Mouse (Mus musculus): ENCODE data around the gene Aldh3b1. TPM values are rescaled to one million over a fixed set of nuclear protein-coding genes. Genes with fewer than 3 reads are reported as not detected.

The Aldh3b1 gene
- polyA plus RNA-seq, 1 experiment = 7.0 TPM

- Histone ChIP-seq H3K4me3 (replicated peaks; ENCODE audit: insufficient read depth, low read depth, low read length) (no peak overlapping the region), H3K27ac (ENCODE audit: insufficient read depth, low read length) (0 out of 2 replicates have a peak overlapping the region, but pooled peaks have one; percentile 15), H3K4me1 (ENCODE audit: control insufficient read depth, insufficient read depth, low read length) (peaks cover 29% of the 10 kb centered on the region), H3K27me3 (ENCODE audit: control insufficient read depth, insufficient read depth, low read length) (no peaks in the 10 kb centered on the region)
- 11% methylated on average over 3 of the region's 3 CpGs for WGBS
- no peak for TF ChIP-seq POLR2A (IDR thresholded peaks at IDR 0.05; ENCODE audit: borderline replicate concordance, insufficient read depth, low read length)
- peak; percentile 7; the same call in 1 of the 2 replicates for TF ChIP-seq CTCF (IDR thresholded peaks at IDR 0.05; ENCODE audit: borderline replicate concordance, insufficient read depth, low read depth, low read length)
- peak; percentile 53 to 60 for DNase-seq
These were observed 3.3 kb downstream of the Aldh3b1 start for GRCm38 (mm10) chr19:3926279-3926678.

GRCm38 (mm10) chr19:3925859-3926258 lies 3.7 kb downstream of the Aldh3b1 start:
- DNase-seq = no peak
- Histone ChIP-seq H3K4me1 (ENCODE audit: control insufficient read depth, insufficient read depth, low read length) (peaks cover 29% of the 10 kb centered on the region), H3K4me3 (replicated peaks; ENCODE audit: insufficient read depth, low read depth, low read length) (no peak overlapping the region), H3K27me3 (ENCODE audit: control insufficient read depth, insufficient read depth, low read length) (no peaks in the 10 kb centered on the region), H3K27ac (ENCODE audit: insufficient read depth, low read length) (no peak overlapping the region)
- no peak for TF ChIP-seq CTCF (IDR thresholded peaks at IDR 0.05; ENCODE audit: borderline replicate concordance, insufficient read depth, low read depth, low read length)
- TF ChIP-seq POLR2A (IDR thresholded peaks at IDR 0.05; ENCODE audit: borderline replicate concordance, insufficient read depth, low read length) = no peak
- WGBS = 86% methylated on average over 6 of the region's 6 CpGs

- Histone ChIP-seq H3K27ac (ENCODE audit: insufficient read depth, low read length) (no peak overlapping the region), H3K27me3 (ENCODE audit: control insufficient read depth, insufficient read depth, low read length) (no peaks in the 10 kb centered on the region), H3K4me1 (ENCODE audit: control insufficient read depth, insufficient read depth, low read length) (peaks cover 20% of the 10 kb centered on the region), H3K4me3 (replicated peaks; ENCODE audit: insufficient read depth, low read depth, low read length) (no peak overlapping the region)
- no peak for TF ChIP-seq CTCF (IDR thresholded peaks at IDR 0.05; ENCODE audit: borderline replicate concordance, insufficient read depth, low read depth, low read length)
- no peak for TF ChIP-seq POLR2A (IDR thresholded peaks at IDR 0.05; ENCODE audit: borderline replicate concordance, insufficient read depth, low read length)
- 95% methylated on average over 7 of the region's 7 CpGs for WGBS
- no peak for DNase-seq
These were observed 4.7 kb downstream of the Aldh3b1 start for GRCm38 (mm10) chr19:3924868-3925267.

- no peak overlapping the region for H3K4me3 ChIP-seq (replicated peaks; ENCODE audit: insufficient read depth, low read depth, low read length)
- H3K27ac ChIP-seq (ENCODE audit: insufficient read depth, low read length) = no peak overlapping the region
- 70% methylated on average over 8 of the region's 8 CpGs for WGBS
- no peak for TF ChIP-seq CTCF (IDR thresholded peaks at IDR 0.05; ENCODE audit: borderline replicate concordance, insufficient read depth, low read depth, low read length)
- TF ChIP-seq POLR2A (IDR thresholded peaks at IDR 0.05; ENCODE audit: borderline replicate concordance, insufficient read depth, low read length) = no peak
- no peak for DNase-seq
- peaks cover 13% of the 10 kb centered on the region for H3K4me1 ChIP-seq (ENCODE audit: control insufficient read depth, insufficient read depth, low read length)
- no peaks in the 10 kb centered on the region for H3K27me3 ChIP-seq (ENCODE audit: control insufficient read depth, insufficient read depth, low read length)
These were observed 5.4 kb downstream of the Aldh3b1 start for GRCm38 (mm10) chr19:3924190-3924589.

GRCm38 (mm10) chr19:3923586-3923985 lies 6.0 kb downstream of the Aldh3b1 start:
- no peaks in the 10 kb centered on the region for H3K27me3 ChIP-seq (ENCODE audit: control insufficient read depth, insufficient read depth, low read length)
- WGBS = 50% methylated on average over 13 of the region's 13 CpGs
- peaks cover 8% of the 10 kb centered on the region for H3K4me1 ChIP-seq (ENCODE audit: control insufficient read depth, insufficient read depth, low read length)
- DNase-seq = no peak
- no peak overlapping the region for H3K27ac ChIP-seq (ENCODE audit: insufficient read depth, low read length)
- TF ChIP-seq POLR2A (IDR thresholded peaks at IDR 0.05; ENCODE audit: borderline replicate concordance, insufficient read depth, low read length) = no peak
- TF ChIP-seq CTCF (IDR thresholded peaks at IDR 0.05; ENCODE audit: borderline replicate concordance, insufficient read depth, low read depth, low read length) = no peak
- no peak overlapping the region for H3K4me3 ChIP-seq (replicated peaks; ENCODE audit: insufficient read depth, low read depth, low read length)

- Histone ChIP-seq H3K4me3 (replicated peaks; ENCODE audit: insufficient read depth, low read depth, low read length) (no peak overlapping the region), H3K27me3 (ENCODE audit: control insufficient read depth, insufficient read depth, low read length) (no peaks in the 10 kb centered on the region), H3K4me1 (ENCODE audit: control insufficient read depth, insufficient read depth, low read length) (peaks cover 8% of the 10 kb centered on the region), H3K27ac (ENCODE audit: insufficient read depth, low read length) (no peak overlapping the region)
- DNase-seq = no peak
- WGBS = 63% methylated on average over 10 of the region's 10 CpGs
- TF ChIP-seq POLR2A (IDR thresholded peaks at IDR 0.05; ENCODE audit: borderline replicate concordance, insufficient read depth, low read length) = no peak
- TF ChIP-seq CTCF (IDR thresholded peaks at IDR 0.05; ENCODE audit: borderline replicate concordance, insufficient read depth, low read depth, low read length) = no peak
These were observed 6.8 kb downstream of the Aldh3b1 start for GRCm38 (mm10) chr19:3922661-3923371.

GRCm38 (mm10) chr19:3919928-3920327 lies 9.7 kb downstream of the Aldh3b1 start:
- Histone ChIP-seq H3K27me3 (ENCODE audit: control insufficient read depth, insufficient read depth, low read length) (no peaks in the 10 kb centered on the region), H3K4me1 (ENCODE audit: control insufficient read depth, insufficient read depth, low read length) (no peaks in the 10 kb centered on the region), H3K4me3 (replicated peaks; ENCODE audit: insufficient read depth, low read depth, low read length) (no peak overlapping the region), H3K27ac (ENCODE audit: insufficient read depth, low read length) (no peak overlapping the region)
- TF ChIP-seq POLR2A (IDR thresholded peaks at IDR 0.05; ENCODE audit: borderline replicate concordance, insufficient read depth, low read length) (no peak), CTCF (IDR thresholded peaks at IDR 0.05; ENCODE audit: borderline replicate concordance, insufficient read depth, low read depth, low read length) (no peak)
- DNase-seq = no peak

- no peak for TF ChIP-seq POLR2A (IDR thresholded peaks at IDR 0.05; ENCODE audit: borderline replicate concordance, insufficient read depth, low read length)
- TF ChIP-seq CTCF (IDR thresholded peaks at IDR 0.05; ENCODE audit: borderline replicate concordance, insufficient read depth, low read depth, low read length) = no peak
- Histone ChIP-seq H3K4me1 (ENCODE audit: control insufficient read depth, insufficient read depth, low read length) (peaks cover 7% of the 10 kb centered on the region; the same call in 1 of the 2 replicates), H3K27me3 (ENCODE audit: control insufficient read depth, insufficient read depth, low read length) (no peaks in the 10 kb centered on the region), H3K27ac (ENCODE audit: insufficient read depth, low read length) (no peak overlapping the region), H3K4me3 (replicated peaks; ENCODE audit: insufficient read depth, low read depth, low read length) (no peak overlapping the region)
- DNase-seq = no peak
- WGBS = 67% methylated on average over 11 of the region's 11 CpGs
These were observed 12.9 kb downstream of the Aldh3b1 start for GRCm38 (mm10) chr19:3916727-3917126.
